Mouse (Mus musculus) layer of hippocampus, adult 6 months (tissue): Measurements from ENCODE around the gene Dmac1. TPM values are rescaled to one million over a fixed set of nuclear protein-coding genes. Genes with fewer than 3 reads are reported as not detected.

ENCODE experiments used
- long read RNA-seq, 2 experiments: library from polyadenylated mRNA; unstranded; transcript quantifications; one replicate each; pipeline ENCODE4 v2.0.0; 2019 to 2020
- polyA plus RNA-seq: library from polyadenylated mRNA; unstranded; fragments of <200 nt; fragmentation: Nextera tagmentation; gene quantifications from 2 replicates; pipeline ENCODE4 v1.2.3, GENCODE M21; 2021

Gene Dmac1
- polyA plus RNA-seq: 75.2 and 75.6 TPM in 2 replicates
- long read RNA-seq, experiment 1, transcript Dmac1-201 (2 exons, 741 nt): major isoform, 51 of 51 reads
- long read RNA-seq, experiment 1, partial matches to known transcripts: 0 of 51 reads
- long read RNA-seq, experiment 1, other reads (novel, unspliced or antisense): 0 of 51 reads
- long read RNA-seq, experiment 2, transcript Dmac1-201 (2 exons, 741 nt): major isoform, 10 of 10 reads
- long read RNA-seq, experiment 2, partial matches to known transcripts: 0 of 10 reads
- long read RNA-seq, experiment 2, other reads (novel, unspliced or antisense): 0 of 10 reads

DNA sequence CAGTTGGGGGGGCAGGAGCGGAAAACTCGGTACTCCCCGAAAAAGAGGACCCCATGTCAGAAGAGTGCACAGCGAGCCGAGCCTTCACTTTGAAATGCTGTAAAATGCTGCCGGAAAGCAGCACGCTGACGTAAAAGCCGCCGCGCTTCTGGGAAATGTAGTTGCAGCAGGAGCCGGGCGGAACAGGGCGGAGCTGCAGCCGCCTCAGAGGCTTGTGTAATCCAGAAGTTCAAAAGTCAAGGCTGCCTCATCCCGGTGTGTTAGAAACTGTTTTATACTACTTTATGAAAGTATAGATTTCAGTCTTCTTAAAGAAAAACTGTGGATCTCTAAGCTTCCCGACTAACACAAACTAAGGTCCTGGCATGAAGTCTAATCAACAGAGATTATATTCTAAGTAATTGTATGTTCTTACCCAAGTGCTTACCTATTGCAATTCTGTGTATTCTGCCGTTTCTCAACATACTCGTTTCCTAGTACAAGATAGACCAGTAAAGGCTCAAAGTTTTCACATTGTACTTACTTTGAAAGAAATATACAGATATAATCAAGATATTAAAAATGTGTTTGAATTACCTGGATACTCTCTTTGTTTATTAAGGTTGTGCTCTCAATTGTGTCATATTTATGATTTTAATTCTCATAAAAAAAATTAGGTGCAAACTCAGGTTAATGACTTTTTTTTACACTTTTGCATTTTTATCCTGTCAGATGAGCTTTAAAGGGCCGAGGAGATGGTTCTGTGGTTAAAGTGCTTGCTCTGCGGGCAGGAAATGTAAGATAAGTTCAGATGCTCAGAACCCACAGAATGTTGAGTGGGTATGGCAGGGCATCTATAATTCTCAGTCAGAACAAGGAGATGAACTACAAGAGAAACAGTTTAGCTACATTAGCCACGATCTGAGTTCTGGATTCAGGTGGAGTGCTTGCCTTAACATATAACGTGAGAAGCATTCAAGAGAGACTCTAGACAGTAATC is at the start of gene Dmac1:
Gene Dmac1, minus strand, starts transcription at position 109 of the 979 bp plus-strand sequence.

